Mouse (Mus musculus) 3134 (cell line): ENCODE results near the gene Elmod2.

Experiments
- DNase-seq: peaks from one replicate; pipeline ENCODE4 v3.0.0-alpha.2; 2011; ENCODE audit warnings: low spot score; ENCODE audit not compliant: insufficient read length; ENCODE audit errors: extremely low read depth

Gene Elmod2

DNA sequence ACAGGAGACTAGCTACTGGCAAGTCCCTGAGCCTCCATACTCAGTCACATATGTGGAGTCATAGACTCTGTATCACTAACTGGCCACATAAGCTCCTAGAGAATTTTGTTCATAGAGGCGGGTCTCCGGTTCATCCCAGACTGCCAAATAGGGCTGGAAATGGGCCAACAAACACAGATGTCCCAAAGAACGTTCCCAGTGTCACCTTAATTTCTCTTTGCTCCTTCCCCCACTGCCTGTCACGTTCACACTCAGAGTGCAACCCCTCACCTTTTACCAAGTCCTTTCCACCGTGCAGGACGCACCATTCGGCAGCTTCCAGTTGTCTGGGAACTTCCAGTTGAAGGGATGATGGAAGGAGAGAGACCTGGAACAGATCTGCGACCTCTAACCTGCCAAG, 46.9 kb downstream of the Elmod2 start:
- DNase-seq: no peak

DNA sequence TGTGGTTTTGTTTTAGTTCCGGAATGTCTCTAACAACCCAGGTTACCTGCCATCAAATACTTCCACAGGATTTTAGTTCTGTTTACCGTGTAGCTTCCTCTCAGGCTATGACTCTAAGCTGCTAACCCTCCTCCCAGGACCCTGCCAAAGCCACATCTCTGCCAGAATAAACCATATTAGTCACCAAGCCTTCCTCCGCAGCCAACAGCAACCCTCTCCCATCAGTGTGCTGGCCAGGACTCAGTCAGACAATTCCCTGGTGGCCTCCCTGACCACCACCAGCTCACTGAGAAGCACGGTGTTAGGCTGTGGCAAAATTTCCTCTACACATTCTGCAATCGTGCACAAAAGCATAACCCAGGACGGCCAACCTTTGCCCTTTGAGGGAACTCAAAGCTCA, 53.9 kb downstream of the Elmod2 start:
- DNase-seq: peak; percentile 87

DNA sequence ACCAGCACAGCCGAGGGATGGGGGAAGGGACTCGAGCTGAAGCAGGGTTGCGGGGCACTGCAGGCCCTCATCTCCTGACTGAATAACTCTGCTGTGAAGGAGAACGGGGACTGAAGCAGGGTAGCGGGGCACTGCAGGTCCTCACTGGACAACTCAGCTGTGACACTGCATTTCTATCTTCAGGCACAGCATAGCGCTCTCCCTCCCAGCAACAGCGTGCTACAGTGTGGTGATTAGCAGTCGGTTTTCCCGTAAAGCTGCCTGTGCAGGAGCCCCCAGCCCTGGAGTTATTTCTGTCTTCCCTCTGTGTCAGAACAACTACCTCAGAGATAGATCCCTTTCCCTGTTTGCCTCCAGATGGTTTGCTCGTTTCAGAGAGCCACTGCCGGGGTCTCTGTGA, 57.8 kb downstream of the Elmod2 start:
- no peak for DNase-seq

DNA sequence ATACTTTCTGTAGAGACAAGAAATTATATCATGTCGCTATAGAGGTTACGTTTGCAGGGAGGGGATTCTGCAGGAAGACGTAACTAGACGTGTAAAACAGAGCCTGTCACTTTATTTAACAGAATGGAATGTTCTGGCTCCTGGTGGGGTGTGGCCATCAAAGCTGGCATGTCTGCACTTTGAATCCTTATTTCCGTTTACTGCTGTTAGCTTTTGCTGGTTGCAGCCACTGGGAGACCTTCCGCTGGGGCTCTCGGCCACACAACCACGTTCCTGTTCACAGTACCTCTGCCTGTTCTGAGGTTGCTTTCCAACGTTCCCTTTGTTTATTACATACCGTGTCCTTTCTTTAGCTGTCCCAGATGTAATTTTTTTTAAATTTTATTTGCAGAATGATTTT, 59.8 kb downstream of the Elmod2 start:
- no peak for DNase-seq

DNA sequence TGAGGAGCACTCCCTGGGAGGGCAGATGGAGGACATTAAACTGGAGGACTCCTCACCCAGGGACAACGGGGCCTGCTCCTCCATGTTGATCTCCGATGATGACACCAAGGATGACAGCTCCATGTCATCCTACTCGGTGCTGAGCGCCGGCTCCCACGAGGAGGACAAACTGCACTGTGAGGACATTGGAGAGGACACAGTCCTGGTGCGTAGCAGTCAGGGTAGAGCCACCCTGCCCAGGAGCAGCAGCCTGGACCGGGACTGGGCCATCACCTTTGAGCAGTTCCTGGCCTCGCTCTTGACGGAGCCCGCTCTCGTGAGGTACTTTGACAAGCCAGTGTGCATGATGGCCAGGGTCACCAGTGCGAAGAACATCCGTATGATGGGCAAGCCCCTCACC, 61.1 kb downstream of the Elmod2 start:
- no peak for DNase-seq
